In genomic region chr9:107400666-107401285, GRCm38 (mm10) we compare ENCODE assay signal across 9 mouse cellular contexts. TPM values are rescaled to one million over a fixed set of nuclear protein-coding genes. Genes with fewer than 3 reads are reported as not detected.
DNase-seq lines count a peak whose midpoint lies in the region; ATAC-seq lines count a peak whose summit lies in the region.
"Had no signal": no experiment of that assay in that cellular context is flagged by ENCODE, and none has a peak within 500 bp of the region (broad histone marks: within the 10 kb centered on the region; RNA-seq: fewer than 3 reads in every experiment).

No protein-coding gene starts in this region.

- peak overlapping the region; percentile 72 for H3K4me3 ChIP-seq in heart, embryonic 15.5 days
- H3K4me3 ChIP-seq in hindbrain, embryonic 14.5 days (replicated peaks; ENCODE audit: low read length), result peak overlapping the region; percentile 84
- H3K4me3 ChIP-seq in midbrain, embryonic 16.5 days (ENCODE audit: low read depth, low read length), result peak overlapping the region; percentile 81

- H3K4me1 ChIP-seq in heart, embryonic 15.5 days (replicated peaks), result peaks cover 9% of the 10 kb centered on the region
- H3K4me1 ChIP-seq in hindbrain, embryonic 14.5 days (replicated peaks; ENCODE audit: control insufficient read depth, insufficient read depth, low read length), result peaks cover 25% of the 10 kb centered on the region
- H3K4me1 ChIP-seq in midbrain, embryonic 16.5 days (ENCODE audit: control insufficient read depth, insufficient read depth, low read length), result peaks cover 34% of the 10 kb centered on the region

- no peak overlapping the region for H3K27ac ChIP-seq in heart, embryonic 15.5 days
- H3K27ac ChIP-seq in hindbrain, embryonic 14.5 days, result peak overlapping the region; percentile 47; the same call in 1 of the 2 replicates
- H3K27ac ChIP-seq in midbrain, embryonic 16.5 days (ENCODE audit: low read length), result no peak overlapping the region; the same call in 1 of the 2 replicates

- 14% methylated on average over 13 of the region's 13 CpGs for WGBS in heart, embryonic 15.5 days
- 13% methylated on average over 13 of the region's 13 CpGs for WGBS in hindbrain, embryonic 14.5 days
- 20% methylated on average over 13 of the region's 13 CpGs for WGBS in midbrain, embryonic 16.5 days

- intact Hi-C loops in heart, postnatal 14 days (cut with DNase I), result no loop called here

- DNase-seq in heart, postnatal 14 days, result no peak
- DNase-seq in cerebellum, postnatal 10 days, result peak; percentile 21 to 29
- DNase-seq in hindbrain, embryonic 14.5 days (ENCODE audit: low spot score), result no peak
- no peak for DNase-seq in Muller cell, postnatal 12 days (ENCODE audit: inconsistent ontology term)
- no peak for DNase-seq in layer of hippocampus, postnatal 14 days (ENCODE audit: low spot score in 2 of 2)
- no peak for DNase-seq in gastrocnemius, postnatal 10 days
- DNase-seq: lung, postnatal 36 days had no signal

- ATAC-seq in heart, embryonic 15.5 days (replicated peaks; ENCODE audit: insufficient number of reproducible peaks, insufficient read depth, low FRiP score, low read depth), result no peak
- ATAC-seq in hindbrain, embryonic 14.5 days (ENCODE audit: low FRiP score), result no peak
- no peak for ATAC-seq in midbrain, embryonic 16.5 days

- H3K9ac ChIP-seq in heart, embryonic 15.5 days, result peak overlapping the region; percentile 55
- H3K9ac ChIP-seq in hindbrain, embryonic 14.5 days, result peak overlapping the region; percentile 77
- peak overlapping the region; percentile 91 for H3K9ac ChIP-seq in midbrain, embryonic 16.5 days (ENCODE audit: low read depth, low read length)

- no peaks in the 10 kb centered on the region for H3K36me3 ChIP-seq in heart, embryonic 15.5 days
- no peaks in the 10 kb centered on the region for H3K36me3 ChIP-seq in hindbrain, embryonic 14.5 days (replicated peaks; ENCODE audit: control insufficient read depth, insufficient read depth)
- no peaks in the 10 kb centered on the region for H3K36me3 ChIP-seq in midbrain, embryonic 16.5 days (ENCODE audit: control insufficient read depth, insufficient read depth, low read length)

- H3K4me2 ChIP-seq in heart, embryonic 15.5 days, result peak overlapping the region; percentile 95
- H3K4me2 ChIP-seq in hindbrain, embryonic 14.5 days (replicated peaks), result peak overlapping the region; percentile 74
- H3K4me2 ChIP-seq in midbrain, embryonic 16.5 days (ENCODE audit: low read length), result peak overlapping the region; percentile 72

- peaks cover 79% of the 10 kb centered on the region for H3K27me3 ChIP-seq in heart, embryonic 15.5 days
- H3K27me3 ChIP-seq in hindbrain, embryonic 14.5 days (ENCODE audit: control insufficient read depth, insufficient read depth, low read length), result no peaks in the 10 kb centered on the region
- H3K27me3 ChIP-seq in midbrain, embryonic 16.5 days (ENCODE audit: control insufficient read depth, insufficient read depth, low read depth, low read length), result no peaks in the 10 kb centered on the region

- no peaks in the 10 kb centered on the region for H3K9me3 ChIP-seq in heart, embryonic 15.5 days (replicated peaks)
- no peaks in the 10 kb centered on the region for H3K9me3 ChIP-seq in hindbrain, embryonic 14.5 days (ENCODE audit: control insufficient read depth, low read length)
- H3K9me3 ChIP-seq in midbrain, embryonic 16.5 days (replicated peaks; ENCODE audit: control insufficient read depth, low read length, poor library complexity, severe bottlenecking), result no peaks in the 10 kb centered on the region

RNA-seq across cellular contexts. Expression of gene Cacna2d2, which starts 1.4 kb away (rescaled TPM):
- 2.6 and 3.6 TPM in 2 replicates for polyA plus RNA-seq in heart, embryonic 15.5 days (2015; fragmentation: Nextera tagmentation; extraction: Ambion mirVana)
- total RNA-seq in heart, postnatal 14 days (2021), result 10 to 100 TPM in 1 of 2 experiments, 1 to 10 TPM in 1; 5.0 to 10.5 TPM
- polyA plus RNA-seq in hindbrain, embryonic 14.5 days (2014; fragmentation: Nextera tagmentation; extraction: Ambion mirVana), result 6.8 and 7.7 TPM in 2 replicates
- 9.1 and 9.3 TPM in 2 replicates for polyA plus RNA-seq in midbrain, embryonic 16.5 days (2015; fragmentation: Nextera tagmentation; extraction: Ambion mirVana)
- total RNA-seq in layer of hippocampus, postnatal 14 days (2021), result 10 to 100 TPM; 19.5 to 24.2 TPM
- total RNA-seq in gastrocnemius, postnatal 10 days (2021), result 1 to 10 TPM; 2.1 to 2.4 TPM

Comparison
In these comparisons a context has a peak if more than half of its experiments do, and no peak if none do; other contexts are left out.
1. DNase-seq: peak in cerebellum, postnatal 10 days (2 of 2); none in heart, postnatal 14 days (0 of 2), hindbrain, embryonic 14.5 days (single experiment), Muller cell, postnatal 12 days (single experiment), layer of hippocampus, postnatal 14 days (0 of 2) and gastrocnemius, postnatal 10 days (single experiment).
2. Peak in every context shown above with its lines, with median percentiles within 50 percentile points of each other: H3K4me2 ChIP-seq, H3K4me3 ChIP-seq and H3K9ac ChIP-seq.